Mouse (Mus musculus) skeletal muscle tissue, adult 2 months (tissue): Measurements from ENCODE around the gene Zfp950.
"Not testable (repeated sequence)": the region's sequence is repeated elsewhere in the genome, so short reads cannot be mapped to it uniquely, and the experiment has no call there.

Experiments
- DNase-seq: peaks from one replicate; pipeline ENCODE4 v3.0.0-alpha.2; 2012; ENCODE audit warnings: low read depth, low spot score

Zfp950 gene

DNA sequence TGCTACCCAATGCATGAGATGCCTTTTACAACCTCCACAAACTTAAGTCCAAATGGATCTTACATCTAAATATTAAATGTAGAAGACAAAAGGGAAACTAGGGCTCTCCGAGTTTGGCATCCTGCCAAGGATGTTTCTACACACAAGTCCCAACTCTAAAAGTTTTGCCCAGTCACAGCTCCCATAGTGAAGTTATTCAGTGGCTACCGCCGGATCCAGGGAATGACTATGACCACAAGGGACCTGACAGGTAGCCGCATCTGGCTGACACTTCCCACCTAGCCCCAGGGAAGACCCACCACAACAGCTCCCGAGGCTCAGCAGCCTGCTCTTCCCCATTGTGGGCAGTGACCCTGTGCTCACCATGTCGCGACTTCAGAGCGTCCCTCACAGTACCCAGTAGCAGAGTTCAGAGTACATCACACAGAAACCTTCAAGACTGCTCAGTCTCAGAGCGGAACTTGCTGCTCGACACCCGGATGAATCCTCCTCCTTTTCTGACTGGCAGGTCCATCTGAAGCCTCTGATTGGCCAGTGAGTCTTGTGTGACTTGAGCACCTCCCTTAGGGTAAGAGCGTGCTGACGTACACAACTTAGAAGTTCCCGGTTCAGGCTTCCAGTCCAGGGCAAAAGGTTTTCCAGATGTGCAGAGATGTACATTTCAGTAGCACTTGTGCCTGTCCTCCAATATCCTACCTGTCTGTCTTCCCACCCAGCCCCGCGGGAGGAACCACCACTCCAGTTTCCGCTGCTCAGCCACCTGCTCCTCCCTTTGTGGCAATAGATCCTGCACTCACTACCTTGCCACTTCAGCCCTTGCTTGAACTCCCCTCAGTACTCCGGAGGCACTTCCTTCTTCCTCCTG is at the start of gene Zfp950:
Gene Zfp950, minus strand, starts transcription at position 499 of the 865 bp plus-strand sequence.
- DNase-seq, result peak; percentile 89

DNA sequence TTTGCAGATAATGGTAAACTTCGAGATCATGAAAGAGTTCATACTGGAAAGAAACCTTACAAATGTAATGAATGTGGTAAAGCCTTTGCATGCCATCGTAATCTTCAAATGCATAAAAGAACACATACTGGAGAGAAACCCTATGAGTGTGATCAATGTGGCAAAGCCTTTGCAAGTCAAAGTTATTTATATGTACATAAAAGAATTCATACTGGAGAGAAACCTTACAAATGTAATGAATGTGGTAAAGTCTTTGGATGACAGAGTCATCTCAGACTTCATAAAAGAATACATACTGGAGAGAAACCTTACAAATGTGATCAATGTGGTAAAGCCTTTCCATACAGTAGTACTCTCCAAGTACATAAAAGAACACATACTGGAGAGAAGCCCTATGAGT is 43.0 kb upstream of the Zfp950 start, which contains the start of gene Gm6020:
Gene Gm6020, plus strand, starts transcription at position 301 of the 400 bp plus-strand sequence.
- not testable (repeated sequence) for DNase-seq

DNA sequence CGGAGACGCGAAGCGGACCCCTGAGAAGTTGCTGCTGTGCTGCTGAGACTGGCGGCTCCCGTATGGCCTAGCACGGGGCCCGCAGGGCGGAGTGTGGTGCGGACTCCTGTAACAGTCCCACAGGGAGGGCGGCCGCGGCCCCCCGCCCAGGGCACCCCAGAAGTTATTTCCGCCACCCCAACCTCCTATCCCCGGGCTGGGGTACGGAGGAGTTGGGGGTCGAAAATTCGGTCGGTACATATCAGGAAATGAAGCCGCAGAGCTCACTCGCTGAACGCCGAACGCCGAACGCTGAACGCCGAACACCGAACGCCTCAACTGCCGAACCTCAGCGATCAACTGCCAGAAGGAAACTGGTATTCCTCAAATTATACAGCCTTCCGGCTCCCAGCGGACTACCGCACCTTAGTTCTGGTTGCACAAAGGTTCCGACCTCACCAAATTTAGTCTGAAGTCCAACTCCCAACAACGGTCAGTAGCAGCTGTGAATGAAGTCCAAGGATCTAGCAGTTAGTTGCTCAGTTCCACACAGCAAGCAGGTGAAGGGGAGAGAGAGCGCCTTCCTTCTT is 35.2 kb upstream of the Zfp950 start, which contains the start of gene Gm7102:
Gene Gm7102, minus strand, starts transcription at position 554 of the 569 bp plus-strand sequence.
- no peak for DNase-seq

DNA sequence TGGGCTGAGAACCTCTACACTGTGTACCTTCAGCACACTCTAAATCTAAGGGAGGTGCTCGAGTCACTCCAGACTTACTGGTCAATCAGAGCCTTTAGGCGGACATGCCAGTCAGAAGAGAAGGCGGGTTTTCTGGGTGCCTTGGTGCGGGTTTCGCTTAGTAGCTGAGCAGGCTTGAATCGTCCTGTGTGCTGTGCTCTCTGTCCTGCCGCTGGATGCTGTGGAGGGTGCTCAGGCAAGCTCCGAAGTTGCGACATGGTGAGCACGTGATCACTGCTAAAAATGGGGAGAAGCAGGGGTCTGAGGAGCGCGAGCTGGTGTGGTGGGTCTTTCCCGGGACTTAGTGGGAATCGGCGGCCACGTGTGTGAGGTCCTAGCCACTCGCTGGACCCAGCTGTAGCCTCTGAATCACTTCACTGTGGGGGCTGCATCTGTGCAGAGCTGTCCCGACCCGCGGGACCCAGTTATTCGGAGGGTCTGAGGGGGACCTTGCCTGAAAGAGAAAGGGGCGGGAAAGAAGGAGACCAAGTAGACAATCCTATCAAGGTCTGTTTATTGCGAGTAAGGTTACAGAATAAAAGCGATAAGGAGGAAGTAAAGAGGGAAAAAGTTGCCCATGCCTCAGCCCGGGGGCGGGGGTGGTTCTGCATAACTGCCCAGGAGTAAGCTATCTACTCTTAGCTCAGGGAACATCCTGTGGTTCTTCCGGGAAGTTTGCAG is 11.2 kb upstream of the Zfp950 start:
- DNase-seq, result no peak

DNA sequence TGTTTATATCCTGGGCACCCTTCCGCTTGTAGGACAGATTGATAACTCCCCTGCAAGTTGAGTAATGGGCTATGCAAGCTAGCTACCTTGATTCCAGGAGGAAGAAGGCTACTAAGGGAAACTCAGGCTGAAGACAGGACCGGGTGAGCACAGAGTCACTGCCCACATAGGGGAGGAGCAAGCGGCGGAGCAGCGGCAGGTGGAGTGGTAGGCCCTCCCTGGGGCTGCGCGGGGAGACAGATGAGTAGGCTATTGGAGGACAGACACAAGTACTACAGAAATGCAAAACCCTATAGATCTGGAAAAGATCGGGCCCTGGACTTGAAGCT is 10.7 kb upstream of the Zfp950 start:
- no peak for DNase-seq

DNA sequence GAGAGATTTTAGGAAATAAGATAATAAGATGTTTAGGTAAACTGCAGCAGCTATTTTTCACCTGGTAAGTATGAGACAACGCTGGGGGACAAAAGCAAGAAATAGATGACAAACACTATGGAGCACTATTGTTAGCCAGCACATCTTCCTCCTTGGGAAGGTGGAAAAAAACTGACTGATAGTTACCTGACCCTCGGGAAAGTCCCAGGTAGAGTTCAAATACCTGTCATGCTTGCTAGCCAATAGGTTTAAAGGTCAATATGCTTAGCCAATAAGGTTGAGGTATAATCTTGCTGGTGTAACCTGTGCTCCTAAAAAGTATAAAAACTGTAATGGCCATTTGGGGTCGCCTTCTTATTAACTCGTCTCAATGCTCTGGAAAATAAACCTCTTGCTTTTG is 659 bp upstream of the Zfp950 start:
- no peak for DNase-seq

DNA sequence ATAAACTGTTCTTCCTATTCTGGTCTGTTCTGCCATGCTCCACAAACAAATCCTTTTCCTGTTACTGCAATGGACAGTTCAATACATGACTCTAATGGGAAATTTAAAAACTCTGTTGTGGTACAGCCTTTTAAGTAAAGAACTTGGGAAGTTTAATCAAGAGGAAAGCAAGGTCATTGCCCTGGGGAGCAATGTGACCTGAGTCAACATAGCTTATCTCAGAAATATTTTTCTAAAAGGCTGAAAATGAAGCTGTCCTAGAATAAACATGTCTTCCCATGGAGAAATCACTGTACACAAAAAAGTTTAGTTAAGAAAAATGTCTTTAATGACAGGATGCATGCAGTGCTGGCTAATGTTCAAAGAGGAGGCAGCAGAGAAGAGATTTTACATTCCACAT is 2.0 kb downstream of the Zfp950 start:
- DNase-seq, result no peak

DNA sequence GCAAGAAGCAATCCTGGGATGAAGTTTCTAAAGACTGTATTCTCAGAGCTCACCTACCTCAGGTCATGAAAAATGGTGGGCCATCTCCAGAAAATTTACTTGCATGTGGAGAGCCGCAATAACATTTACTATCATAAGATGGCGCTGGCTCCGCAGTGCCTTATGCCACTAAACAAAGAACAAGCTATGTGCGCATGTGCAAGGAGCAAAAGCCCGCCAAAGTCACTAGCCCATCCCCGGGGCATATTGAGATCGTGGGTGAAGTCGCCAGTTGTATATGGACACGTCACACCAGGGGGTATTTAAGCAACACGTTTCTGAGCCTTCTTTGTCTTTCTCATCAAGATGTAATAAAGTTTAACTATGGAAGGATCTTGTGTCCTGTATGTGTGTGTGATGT is 9.5 kb downstream of the Zfp950 start:
- no peak for DNase-seq

DNA sequence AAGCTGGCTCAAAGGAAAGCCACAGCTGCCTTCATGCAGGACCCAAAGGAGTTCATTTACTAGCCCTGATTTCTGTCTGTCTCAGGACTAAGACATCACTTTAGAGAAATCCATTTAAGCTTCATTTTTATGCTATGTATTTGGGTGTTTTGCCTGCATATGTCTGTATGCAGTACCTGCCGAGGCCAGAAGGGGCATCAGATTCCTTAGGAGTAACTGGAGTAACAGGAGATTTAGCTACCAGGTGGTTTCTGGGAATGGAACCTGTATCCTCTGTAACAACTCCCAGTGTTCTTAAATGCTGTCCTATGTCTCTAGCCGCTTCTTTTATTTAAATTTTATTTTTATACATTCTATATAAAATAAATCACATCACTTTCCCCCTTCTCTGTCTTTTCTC is 30.5 kb downstream of the Zfp950 start:
- no peak for DNase-seq

DNA sequence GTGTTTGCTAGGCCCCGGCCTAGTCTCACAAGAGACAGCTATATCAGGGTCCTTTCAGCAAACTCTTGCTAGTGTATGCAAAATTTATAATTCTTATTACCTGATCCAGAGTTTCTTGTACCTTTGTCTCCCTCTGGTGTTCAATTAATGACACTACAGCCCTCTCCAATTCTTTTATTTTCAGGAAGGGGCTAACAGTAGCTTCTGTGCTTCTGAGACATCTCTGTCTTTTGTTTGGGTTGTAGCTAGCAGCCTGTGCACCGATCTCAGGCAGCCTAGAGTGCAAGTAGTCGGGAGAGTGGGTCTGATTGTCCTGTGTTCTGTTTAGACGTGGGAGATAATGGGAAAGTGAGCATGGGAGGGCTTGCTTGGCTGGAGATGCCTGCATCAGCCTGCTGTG is 42.9 kb downstream of the Zfp950 start:
- no peak for DNase-seq

DNA sequence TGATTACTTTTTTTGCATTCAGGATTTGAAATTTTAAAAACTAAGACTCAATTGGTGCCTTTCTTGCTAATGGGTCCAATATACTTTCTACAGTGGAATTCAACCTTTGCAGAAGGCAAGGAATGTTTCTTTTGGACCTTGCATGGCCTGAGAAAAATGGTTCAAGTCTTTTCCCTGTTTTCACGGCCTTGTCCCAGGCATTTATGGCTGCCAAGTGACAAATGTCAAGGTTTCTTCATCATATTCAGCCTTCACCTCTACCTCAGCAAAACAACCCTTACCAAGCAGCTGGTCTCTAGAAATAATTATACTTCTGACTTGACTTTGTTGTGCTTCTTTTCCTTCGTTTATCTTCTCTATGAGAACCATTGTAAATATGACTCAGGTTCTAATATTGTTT is 43.9 kb downstream of the Zfp950 start:
- no peak for DNase-seq

DNA sequence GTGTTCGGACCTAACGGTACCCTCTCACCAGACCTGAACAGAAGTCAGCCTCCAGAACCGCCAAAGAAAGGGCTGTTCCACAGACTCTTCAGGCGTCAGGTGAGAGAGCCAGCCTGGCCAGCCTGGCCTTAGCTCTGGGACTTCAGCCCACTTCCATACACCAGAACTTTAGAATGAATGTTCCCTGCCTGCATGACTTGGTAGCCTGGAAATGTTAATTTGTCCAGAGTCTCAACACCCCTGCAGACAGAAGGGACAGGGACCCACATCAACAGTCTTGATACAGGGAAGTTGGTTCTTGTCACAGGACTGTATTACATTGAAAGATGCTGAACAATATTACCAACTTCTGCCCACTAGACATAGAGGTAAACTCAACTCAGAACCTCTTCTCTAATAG is 50.1 kb downstream of the Zfp950 start:
- no peak for DNase-seq

DNA sequence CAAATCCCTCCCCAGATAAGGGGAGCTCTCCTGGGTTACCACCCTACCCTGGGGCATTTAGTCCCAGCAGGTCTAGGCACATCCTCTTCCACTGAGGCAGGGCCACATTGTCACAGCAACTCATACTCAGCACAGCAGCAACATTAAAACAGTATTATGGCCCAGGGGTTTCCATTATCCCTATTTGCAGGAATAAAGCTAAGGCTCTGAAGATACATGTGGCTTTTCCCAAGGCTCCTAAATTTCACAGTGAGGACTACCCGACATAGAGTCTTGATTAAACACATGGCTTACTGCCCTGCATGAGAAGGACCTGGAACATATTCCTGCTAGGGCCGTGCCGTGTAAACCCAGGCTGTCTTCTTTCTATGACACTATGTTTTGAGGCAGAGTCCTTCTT is 51.6 kb downstream of the Zfp950 start:
- DNase-seq, result no peak

DNA sequence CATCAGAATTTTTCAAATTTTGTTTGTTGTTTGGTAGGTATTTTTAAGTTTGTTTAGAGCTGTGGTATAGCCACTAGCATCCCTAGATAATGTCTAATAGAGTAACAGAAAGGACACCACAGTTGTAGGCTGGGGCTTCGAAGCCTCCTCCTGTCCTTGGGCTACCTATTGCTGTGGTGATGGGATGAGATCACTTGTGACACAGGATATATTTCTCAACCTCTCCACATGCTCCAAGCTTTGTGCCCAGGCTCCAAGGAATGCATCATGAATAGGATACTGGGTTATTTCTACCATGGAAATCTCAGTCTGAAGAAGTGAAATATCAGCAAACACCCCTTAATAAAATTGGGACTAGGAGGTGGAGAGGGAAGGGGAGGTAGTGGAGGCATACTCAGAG is 52.9 kb downstream of the Zfp950 start:
- DNase-seq, result no peak

DNA sequence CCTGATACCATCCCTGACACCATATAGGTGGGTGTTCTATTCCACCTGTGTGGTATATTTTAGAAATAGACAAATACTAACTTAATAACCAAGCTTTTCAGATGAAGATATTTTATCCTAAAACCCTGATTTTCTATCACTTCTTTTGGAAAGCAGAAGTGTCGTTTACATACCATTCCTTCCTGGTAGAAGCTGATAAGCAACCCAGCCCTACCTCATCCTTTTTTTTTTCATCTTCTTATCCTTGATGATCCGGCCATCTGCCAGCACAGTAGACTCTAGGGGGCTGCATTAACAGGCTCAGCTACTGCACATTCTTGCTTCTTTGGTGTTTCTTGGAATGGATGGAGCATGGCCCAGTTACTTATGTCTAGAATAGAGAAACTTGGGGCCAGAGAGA is 55.4 kb downstream of the Zfp950 start:
- no peak for DNase-seq

DNA sequence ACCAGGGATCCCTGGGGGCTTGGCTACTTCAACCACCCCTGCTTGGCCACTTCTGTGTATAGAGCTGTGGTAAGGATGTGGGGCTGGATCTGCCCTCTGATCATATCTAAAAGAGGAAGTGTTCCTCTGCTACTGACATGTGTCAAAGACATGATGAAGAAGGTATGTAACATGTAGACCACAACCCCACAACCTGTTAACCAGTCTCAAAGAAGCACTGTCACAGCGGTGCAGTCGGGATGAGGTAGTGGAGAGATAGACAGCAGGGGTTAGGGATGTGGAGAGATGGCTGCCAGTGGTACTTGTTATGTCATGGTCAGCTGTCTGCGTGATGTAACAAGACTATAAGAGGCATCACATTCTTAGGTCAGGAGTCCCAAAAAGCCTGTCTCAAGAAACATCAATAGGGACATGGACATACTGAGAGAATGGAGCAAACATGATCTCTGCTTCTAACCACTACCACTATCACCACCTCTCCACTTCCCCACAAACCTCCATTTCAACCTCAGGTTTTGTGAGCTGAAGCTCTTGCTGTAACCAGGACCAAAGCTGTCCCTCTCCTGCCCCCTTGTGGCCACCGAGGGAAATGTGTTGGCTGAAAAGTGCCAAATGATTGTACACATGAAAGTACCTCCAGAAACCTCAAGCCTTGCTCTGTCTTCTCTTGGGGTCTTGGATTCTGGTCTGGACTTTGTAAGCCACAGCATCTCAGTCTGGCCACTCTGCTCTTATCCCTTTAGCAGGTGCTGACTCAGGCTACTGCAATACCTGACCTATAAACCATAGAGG is 56.3 kb downstream of the Zfp950 start:
- peak; percentile 82 for DNase-seq

DNA sequence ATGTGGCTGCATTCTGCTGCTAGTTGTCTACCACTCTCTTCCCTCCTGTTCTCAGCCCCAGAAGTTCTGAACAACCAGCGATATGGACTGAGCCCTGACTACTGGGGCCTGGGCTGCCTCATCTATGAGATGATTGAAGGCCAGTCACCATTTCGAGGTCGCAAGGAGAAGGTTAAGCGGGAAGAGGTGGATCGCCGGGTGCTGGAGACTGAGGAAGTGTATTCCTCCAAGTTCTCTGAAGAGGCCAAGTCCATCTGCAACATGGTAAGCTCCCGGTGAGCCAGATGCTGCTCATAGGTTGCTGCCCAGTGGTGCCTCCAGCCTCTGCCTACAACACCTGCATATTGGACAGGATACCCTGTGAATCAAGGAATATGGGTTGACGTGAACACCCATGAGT is 57.6 kb downstream of the Zfp950 start:
- no peak for DNase-seq

DNA sequence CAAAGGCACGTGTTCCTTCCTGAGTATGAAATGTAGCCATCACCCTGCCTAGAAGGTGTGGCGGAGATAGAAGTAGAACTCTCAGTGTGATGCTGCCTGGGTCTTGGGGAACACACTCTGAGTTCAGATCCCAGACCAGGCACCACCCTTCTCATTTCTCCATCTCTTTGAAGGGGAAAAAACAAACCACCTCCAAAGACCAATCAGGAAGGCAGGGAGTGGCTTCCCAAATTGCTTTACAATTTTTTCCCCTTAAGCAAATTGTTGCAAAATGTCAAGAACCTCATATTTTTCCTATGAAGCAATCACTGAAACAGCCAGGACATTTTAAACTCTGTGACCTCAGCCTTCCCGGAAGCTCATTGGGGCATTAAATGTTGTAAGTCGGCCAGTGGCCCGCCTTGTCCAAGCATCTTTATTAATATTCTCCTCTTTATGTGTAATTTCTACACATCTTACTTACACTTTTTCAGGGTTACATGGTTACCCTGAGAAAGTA is 60.3 kb downstream of the Zfp950 start:
- peak; percentile 15 for DNase-seq

DNA sequence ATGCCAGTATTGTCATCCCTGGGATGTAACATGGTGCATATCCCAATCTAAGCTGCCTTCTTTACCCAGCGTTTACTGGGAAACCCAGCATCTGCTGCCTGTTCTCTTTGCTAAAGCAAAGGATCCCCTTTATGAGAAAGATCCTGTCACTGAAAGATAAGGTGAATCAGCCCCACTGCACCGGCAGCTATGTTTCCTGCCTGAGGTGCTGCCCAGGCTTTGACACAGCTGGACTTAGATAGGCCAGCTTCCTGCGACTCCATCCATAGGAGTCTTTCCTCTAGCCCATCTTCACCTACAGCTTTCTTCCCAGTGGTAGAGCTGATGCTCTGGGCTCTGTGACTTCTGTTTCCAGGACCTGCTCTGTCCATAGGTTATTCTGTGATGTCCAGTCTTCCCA is 62.0 kb downstream of the Zfp950 start:
- DNase-seq, result no peak

DNA sequence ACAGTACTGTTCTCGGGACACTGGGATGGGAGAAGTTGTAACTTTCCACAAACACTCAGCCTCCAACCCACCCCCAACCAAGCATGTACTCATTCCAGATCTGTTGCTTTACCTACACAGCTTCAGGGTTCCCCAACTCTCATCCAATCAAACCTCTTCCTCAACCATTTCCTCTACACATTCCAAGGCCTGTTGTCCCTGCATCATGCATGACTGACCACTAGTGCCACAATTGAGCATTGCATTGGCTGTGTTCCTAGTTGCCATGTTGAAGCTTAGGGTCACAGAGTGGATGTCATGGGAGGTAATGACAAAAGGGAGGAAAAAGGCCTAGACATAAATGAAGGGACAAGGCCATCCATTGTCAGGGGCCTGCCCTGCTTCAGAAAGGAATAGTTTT is 75.6 kb downstream of the Zfp950 start:
- no peak for DNase-seq

DNA sequence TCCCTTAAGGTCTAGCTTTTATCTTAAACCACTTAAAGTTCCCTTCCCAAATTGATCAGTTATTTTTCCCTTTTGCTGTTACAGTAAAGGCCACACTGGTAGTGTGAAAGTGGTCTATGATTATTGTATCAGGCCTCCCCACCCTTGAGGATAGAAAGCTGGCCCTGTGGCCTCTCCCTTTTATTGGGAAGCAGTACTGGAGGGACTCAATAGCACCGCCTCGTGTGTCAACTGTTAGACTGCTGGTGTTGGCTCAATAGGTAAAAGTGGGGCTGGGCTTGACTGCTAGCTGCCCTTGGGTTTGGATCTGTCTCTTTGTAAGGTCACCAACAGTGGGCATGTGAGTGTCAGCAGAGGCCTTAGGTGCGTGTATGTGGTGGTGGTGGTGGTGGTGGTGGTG is 76.3 kb downstream of the Zfp950 start:
- no peak for DNase-seq

DNA sequence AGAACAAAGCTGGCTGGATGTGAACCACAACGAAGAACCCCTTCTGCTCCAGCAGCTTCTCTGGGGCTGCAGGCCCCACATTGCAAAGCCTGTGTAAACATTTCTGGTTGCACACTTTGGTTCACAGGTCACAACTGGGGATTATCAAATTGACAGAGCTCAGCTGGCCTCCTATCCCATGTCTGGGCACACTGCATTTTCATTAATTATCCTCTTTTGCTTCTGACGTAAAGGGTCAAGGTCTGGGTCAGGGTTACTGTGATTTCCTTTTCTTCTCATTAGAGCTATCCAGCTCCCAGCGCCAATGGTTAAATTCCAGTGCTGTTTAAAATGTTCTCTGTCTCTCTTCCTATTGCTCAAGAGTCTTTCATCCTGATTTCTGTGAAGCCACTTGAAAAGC is 83.1 kb downstream of the Zfp950 start:
- no peak for DNase-seq
